Mouse (Mus musculus): Measurements from ENCODE around the gene Fancc.

Gene Fancc

GRCm38 (mm10) chr13:63241665-63242064 is 255.4 kb downstream of the Fancc start:
- peak; percentile 92 for DNase-seq

- peak; percentile 94 for DNase-seq
Observed at GRCm38 (mm10) chr13:63240835-63241234, 256.2 kb downstream of the Fancc start.

- peak; percentile 99 for DNase-seq
Observed at GRCm38 (mm10) chr13:63239877-63240671, 257.0 kb downstream of the Fancc start.

- DNase-seq = peak; percentile 97
Observed at GRCm38 (mm10) chr13:63239301-63239804, 257.7 kb downstream of the Fancc start.

- DNase-seq = peak; percentile 83
Observed at GRCm38 (mm10) chr13:63238045-63238444, 259.0 kb downstream of the Fancc start.

GRCm38 (mm10) chr13:63236159-63236893 is 260.8 kb downstream of the Fancc start:
- DNase-seq = peak; percentile 93

GRCm38 (mm10) chr13:63235551-63235950 is 261.5 kb downstream of the Fancc start:
- DNase-seq = peak; percentile 92

Measured in heart, adult 11 months (tissue).